Mouse (Mus musculus) liver, embryonic 11.5 days (tissue): Measurements from ENCODE around the gene Fgfr2. TPM values are rescaled to one million over a fixed set of nuclear protein-coding genes. Genes with fewer than 3 reads are reported as not detected.

Source experiments
- ATAC-seq: fragments of 200-750 bp; cut with Nextera tagmentation; replicated peaks from 2 replicates; pipeline ENCODE4 v1.8.0; 2017; ENCODE audit warnings: moderate number of reproducible peaks, mild to moderate bottlenecking, moderate TSS enrichment, moderate library complexity; ENCODE audit not compliant: low FRiP score
- DNase-seq: peaks from one replicate; pipeline ENCODE4 v3.0.0-alpha.2; 2017; ENCODE audit warnings: low spot score
- H3K27ac ChIP-seq: fragments of 300-500 bp; sonication (generic); 2 replicates; pipeline ENCODE4 v1.5.1; 2014; ENCODE audit warnings: mild to moderate bottlenecking, low read depth, low read length, control low read depth
- H3K27me3 ChIP-seq: fragments of 300-500 bp; sonication (generic); replicated peaks from 2 replicates; pipeline ENCODE4 v1.6.1; 2014; ENCODE audit warnings: low read length, mixed read lengths; ENCODE audit not compliant: control insufficient read depth, insufficient read depth
- H3K36me3 ChIP-seq: fragments of 300-500 bp; sonication (generic); 2 replicates; pipeline ENCODE4 v1.6.1; 2014; ENCODE audit warnings: mild to moderate bottlenecking, low read length, moderate library complexity, mixed read lengths; ENCODE audit not compliant: control insufficient read depth, insufficient read depth
- H3K4me1 ChIP-seq: fragments of 300-500 bp; sonication (generic); replicated peaks from 2 replicates; pipeline ENCODE4 v1.6.1; 2014; ENCODE audit warnings: low read length, mixed read lengths; ENCODE audit not compliant: control insufficient read depth, insufficient read depth
- H3K4me2 ChIP-seq: fragments of 300-500 bp; sonication (generic); 2 replicates; pipeline ENCODE4 v1.6.1; 2014; ENCODE audit warnings: mild to moderate bottlenecking, control low read depth, moderate library complexity
- H3K4me3 ChIP-seq: fragments of 300-500 bp; sonication (generic); 2 replicates; pipeline ENCODE4 v1.5.1; 2014; ENCODE audit warnings: low read depth, low read length, control low read depth
- H3K9ac ChIP-seq: fragments of 300-500 bp; sonication (generic); 2 replicates; pipeline ENCODE4 v1.6.1; 2014; ENCODE audit warnings: low read depth, low read length, control low read depth
- H3K9me3 ChIP-seq: fragments of 300-500 bp; sonication (generic); 2 replicates; pipeline ENCODE4 v1.6.1; 2016; ENCODE audit warnings: low read length, inconsistent platforms, mixed read lengths; ENCODE audit not compliant: control insufficient read depth
- WGBS: fragments of 180-500 bp; shearing (Covaris S2); extraction: QIAGEN DNeasy Blood & Tissue Kit; methylation state at CpG from one replicate; pipeline ENCODE4 v1.1.7; 2014; 5-methylcytosine and 5-hydroxymethylcytosine counted together
- polyA plus RNA-seq: library from polyadenylated mRNA; unstranded; fragments of >200 nt; fragmentation: Nextera tagmentation; extraction: Ambion mirVana; gene quantifications from 2 replicates; pipeline ENCODE4 v1.2.1, GENCODE M21; 2014

Fgfr2 gene
- polyA plus RNA-seq, 1 experiment from 2014 or later, result 32.6 TPM

DNA sequence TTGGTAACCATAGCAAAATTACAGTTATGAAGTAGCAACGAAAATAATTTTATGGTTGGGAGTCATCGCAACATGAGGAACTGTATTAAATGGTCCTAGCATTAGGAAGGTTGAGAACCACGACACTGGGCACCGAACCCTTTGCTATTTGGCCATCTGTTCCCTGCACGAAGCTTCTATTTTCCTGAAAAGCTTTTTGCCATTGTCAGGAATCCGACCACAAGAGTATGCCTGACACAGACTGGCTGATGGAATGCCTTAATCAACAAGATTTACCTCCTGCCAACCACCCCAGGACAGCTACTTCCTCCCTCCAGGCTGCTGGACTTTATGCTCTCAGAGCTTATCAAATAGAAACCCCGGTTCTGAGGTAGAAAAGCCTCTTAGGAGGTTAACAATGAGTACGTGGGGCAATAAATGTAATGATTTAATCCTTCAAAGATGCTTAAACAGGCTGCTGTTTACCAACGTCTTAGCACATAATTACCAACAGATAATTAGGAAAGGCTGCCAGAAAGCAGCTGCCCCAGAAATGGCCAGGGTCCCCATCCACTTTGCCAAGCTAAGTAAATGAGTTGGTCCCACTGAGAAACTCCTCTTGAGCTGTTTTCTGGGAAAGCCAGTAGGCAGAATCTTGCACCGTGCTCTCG, 668.0 kb downstream of the Fgfr2 start:
- Histone ChIP-seq H3K27me3 (no peaks in the 10 kb centered on the region), H3K9ac (no peak overlapping the region), H3K9me3 (no peaks in the 10 kb centered on the region), H3K4me2 (no peak overlapping the region), H3K4me3 (no peak overlapping the region), H3K36me3 (no peaks in the 10 kb centered on the region), H3K4me1 (no peaks in the 10 kb centered on the region), H3K27ac (no peak overlapping the region)
- ATAC-seq, result no peak
- DNase-seq, result no peak
- 45% methylated on average over 11 of the region's 11 CpGs for WGBS

DNA sequence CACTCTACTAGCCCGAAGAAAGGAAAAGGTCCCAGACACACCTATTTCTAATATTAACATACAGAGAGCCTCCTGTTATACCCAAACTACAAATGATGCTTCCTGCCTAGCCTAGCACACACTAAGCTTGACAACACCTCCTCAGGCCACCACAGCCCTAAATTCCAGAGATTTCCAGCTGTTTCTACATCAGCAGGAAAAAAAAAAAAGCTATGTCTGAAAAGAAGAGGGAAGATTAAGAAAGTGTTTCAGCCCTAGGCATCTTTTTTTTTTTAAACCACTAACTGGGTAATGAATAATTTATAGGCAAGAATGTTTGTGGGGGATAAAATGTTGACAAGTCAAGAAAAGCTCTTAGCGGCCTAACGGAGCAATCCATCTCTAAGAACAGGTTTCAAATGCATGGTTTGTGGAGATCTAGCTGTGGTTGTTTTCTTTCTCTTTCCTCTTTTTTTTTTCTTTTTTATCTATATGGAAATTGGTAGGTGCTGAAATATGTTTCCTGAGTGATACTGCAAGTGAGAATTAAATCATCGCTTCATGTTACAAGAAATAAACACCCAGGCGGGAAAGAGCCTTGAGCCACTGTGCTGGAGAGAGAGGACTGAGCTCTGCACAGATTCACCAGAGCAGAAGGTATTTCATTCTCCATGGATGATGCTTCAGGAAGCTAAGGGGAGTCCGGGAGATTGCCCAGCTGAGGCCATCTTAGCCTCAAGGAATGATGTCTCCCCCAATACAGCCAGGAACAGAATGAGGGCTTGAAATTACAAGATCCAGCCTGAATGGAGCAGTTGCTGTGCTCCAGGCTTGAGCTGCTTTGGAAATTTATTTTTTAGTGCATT, 673.0 kb downstream of the Fgfr2 start:
- 76% methylated on average over 6 of the region's 6 CpGs for WGBS
- H3K9ac ChIP-seq, result no peak overlapping the region
- no peak overlapping the region for H3K4me2 ChIP-seq
- no peaks in the 10 kb centered on the region for H3K36me3 ChIP-seq
- H3K4me1 ChIP-seq, result no peaks in the 10 kb centered on the region
- H3K27ac ChIP-seq, result no peak overlapping the region
- H3K9me3 ChIP-seq, result no peaks in the 10 kb centered on the region
- no peak for ATAC-seq
- DNase-seq, result no peak
- no peak overlapping the region for H3K4me3 ChIP-seq
- H3K27me3 ChIP-seq, result no peaks in the 10 kb centered on the region

GRCm38 (mm10) chr7:132448511-132449154, 674.5 kb downstream of the Fgfr2 start:
- H3K4me1 ChIP-seq, result no peaks in the 10 kb centered on the region
- 66% methylated on average over 4 of the region's 4 CpGs for WGBS
- ATAC-seq (no peak), DNase-seq (peak; percentile 50)
- no peaks in the 10 kb centered on the region for H3K9me3 ChIP-seq
- H3K27me3 ChIP-seq, result no peaks in the 10 kb centered on the region
- H3K36me3 ChIP-seq, result no peaks in the 10 kb centered on the region
- no peak overlapping the region for H3K27ac ChIP-seq
- H3K4me3 ChIP-seq, result no peak overlapping the region
- no peak overlapping the region for H3K9ac ChIP-seq
- H3K4me2 ChIP-seq, result no peak overlapping the region

DNA sequence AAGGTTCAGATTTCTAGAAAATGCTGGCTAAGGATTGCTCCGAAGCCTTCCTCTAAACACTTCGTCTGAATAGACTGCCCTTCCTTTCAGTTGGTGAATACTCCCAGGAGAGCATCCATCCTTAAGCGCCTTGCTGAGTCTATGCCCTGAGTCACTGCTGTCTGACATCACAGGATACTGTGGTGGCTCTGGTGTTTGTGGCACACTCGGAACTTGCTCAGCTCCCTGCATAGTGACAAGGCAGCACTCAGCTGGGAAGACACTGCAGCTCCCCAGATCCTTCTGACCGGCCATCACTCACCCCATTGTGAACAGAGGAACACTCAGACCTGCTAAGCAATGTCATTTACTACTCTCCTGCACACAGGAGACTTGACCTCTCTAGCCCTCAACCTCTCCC, 675.6 kb downstream of the Fgfr2 start:
- Histone ChIP-seq H3K27me3 (no peaks in the 10 kb centered on the region), H3K9ac (no peak overlapping the region), H3K27ac (no peak overlapping the region), H3K9me3 (no peaks in the 10 kb centered on the region), H3K36me3 (no peaks in the 10 kb centered on the region), H3K4me2 (no peak overlapping the region), H3K4me1 (no peaks in the 10 kb centered on the region), H3K4me3 (no peak overlapping the region)
- DNase-seq, result no peak
- ATAC-seq, result no peak
- 76% methylated on average over 5 of the region's 5 CpGs for WGBS

GRCm38 (mm10) chr7:132446841-132447240, 676.3 kb downstream of the Fgfr2 start:
- DNase-seq (no peak), ATAC-seq (no peak)
- H3K4me3 ChIP-seq, result no peak overlapping the region
- no peaks in the 10 kb centered on the region for H3K36me3 ChIP-seq
- WGBS, result 73% methylated on average over 5 of the region's 5 CpGs
- H3K27me3 ChIP-seq, result no peaks in the 10 kb centered on the region
- no peak overlapping the region for H3K4me2 ChIP-seq
- no peak overlapping the region for H3K27ac ChIP-seq
- H3K9ac ChIP-seq, result no peak overlapping the region
- no peaks in the 10 kb centered on the region for H3K9me3 ChIP-seq
- H3K4me1 ChIP-seq, result no peaks in the 10 kb centered on the region

DNA sequence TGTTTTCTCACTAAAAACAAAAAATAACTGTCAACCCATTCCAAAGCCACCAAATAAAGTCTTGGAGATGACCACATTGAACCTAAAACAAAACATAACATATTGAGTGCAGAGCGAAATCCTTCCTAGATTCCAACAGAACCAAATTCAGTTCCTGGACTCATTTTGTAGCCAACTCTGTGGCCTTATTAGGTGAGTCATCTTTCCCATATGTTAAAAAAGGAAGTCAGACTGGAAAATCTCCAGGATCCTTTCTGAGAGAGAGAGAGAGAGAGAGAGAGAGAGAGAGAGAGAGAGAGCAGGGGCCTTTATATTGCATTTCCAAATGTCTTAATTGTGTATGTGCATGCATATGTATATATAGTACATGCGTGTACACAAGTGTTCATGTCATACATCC, 678.9 kb downstream of the Fgfr2 start:
- Histone ChIP-seq H3K4me1 (no peaks in the 10 kb centered on the region), H3K9ac (no peak overlapping the region), H3K27me3 (no peaks in the 10 kb centered on the region), H3K9me3 (no peaks in the 10 kb centered on the region), H3K4me2 (no peak overlapping the region), H3K27ac (no peak overlapping the region), H3K4me3 (no peak overlapping the region), H3K36me3 (no peaks in the 10 kb centered on the region)
- DNase-seq, result no peak
- 85% methylated on average over 2 of the region's 2 CpGs for WGBS
- ATAC-seq, result no peak

DNA sequence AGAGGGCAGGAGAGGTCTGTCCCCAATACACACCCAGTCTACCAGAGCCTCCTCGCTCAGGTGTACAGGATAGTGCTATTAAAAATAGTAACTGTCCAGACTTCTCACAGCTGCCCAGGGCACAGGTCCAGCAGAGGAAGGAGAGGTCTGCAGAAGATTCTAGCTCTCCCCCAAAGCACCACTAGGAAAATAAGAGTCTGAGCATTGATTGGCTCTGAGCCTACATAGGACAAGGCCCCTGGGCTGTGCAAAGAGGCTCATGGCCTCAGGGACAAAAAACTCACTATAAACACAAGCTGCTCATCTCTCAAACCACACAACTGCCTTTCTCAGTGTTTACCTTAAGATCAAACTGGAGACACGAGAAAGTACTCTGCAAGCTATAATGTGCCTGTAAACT, 679.4 kb downstream of the Fgfr2 start:
- Histone ChIP-seq H3K27me3 (no peaks in the 10 kb centered on the region), H3K4me2 (no peak overlapping the region), H3K36me3 (no peaks in the 10 kb centered on the region), H3K9ac (no peak overlapping the region), H3K27ac (no peak overlapping the region), H3K9me3 (no peaks in the 10 kb centered on the region), H3K4me3 (no peak overlapping the region), H3K4me1 (no peaks in the 10 kb centered on the region)
- DNase-seq (no peak), ATAC-seq (no peak)
- WGBS, result 76% methylated on average over 2 of the region's 2 CpGs

- Histone ChIP-seq H3K4me2 (no peak overlapping the region), H3K4me3 (no peak overlapping the region), H3K27me3 (no peaks in the 10 kb centered on the region), H3K9me3 (no peaks in the 10 kb centered on the region), H3K9ac (no peak overlapping the region), H3K4me1 (no peaks in the 10 kb centered on the region), H3K36me3 (no peaks in the 10 kb centered on the region), H3K27ac (no peak overlapping the region)
- 75% methylated on average over 3 of the region's 3 CpGs for WGBS
- ATAC-seq, result no peak
- no peak for DNase-seq
These were observed 680.0 kb downstream of the Fgfr2 start for GRCm38 (mm10) chr7:132443134-132443533.
